Mouse (Mus musculus) thymus, postnatal 25 days (tissue): ENCODE data around the gene Pced1b.
"Not testable (repeated sequence)": the region's sequence is repeated elsewhere in the genome, so short reads cannot be mapped to it uniquely, and the experiment has no call there.

Source experiments
- DNase-seq: peaks from one replicate; pipeline ENCODE4 v3.0.0; 2022

Pced1b gene

GRCm38 (mm10) chr15:97374845-97375720 is 128.2 kb downstream of the Pced1b start:
- no peak for DNase-seq

DNA sequence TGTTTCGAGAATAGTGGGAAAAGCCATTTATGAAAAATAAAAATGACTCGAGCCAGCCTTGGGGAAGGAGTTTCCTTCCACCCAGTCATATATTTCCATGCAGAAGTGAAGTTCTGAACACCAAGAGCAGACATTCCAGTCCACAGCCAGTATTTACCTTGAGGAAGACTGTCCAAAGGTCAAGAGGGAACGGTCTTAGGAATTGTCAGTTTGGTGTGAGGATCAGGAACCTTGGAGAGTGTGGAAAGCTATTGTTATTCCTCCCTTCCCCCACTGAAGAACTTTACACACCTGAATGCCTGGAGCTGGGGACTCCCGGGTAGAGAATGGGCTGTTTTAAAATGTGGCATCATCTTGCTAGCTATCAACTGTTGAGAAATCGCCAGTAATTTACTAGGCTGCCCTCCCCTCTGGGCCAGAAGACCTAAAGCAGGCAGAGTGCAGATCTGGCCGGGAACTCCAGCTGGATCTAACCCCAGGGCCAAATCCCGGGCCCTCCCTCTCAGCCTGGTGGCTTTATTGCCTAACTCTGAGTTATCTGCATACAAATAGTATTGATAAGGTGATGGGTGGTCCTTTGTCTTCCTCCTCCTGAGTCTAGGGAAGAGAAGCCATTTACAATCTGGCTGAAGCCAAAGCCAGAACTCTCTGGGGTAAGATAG is 129.3 kb downstream of the Pced1b start:
- DNase-seq, result no peak

DNA sequence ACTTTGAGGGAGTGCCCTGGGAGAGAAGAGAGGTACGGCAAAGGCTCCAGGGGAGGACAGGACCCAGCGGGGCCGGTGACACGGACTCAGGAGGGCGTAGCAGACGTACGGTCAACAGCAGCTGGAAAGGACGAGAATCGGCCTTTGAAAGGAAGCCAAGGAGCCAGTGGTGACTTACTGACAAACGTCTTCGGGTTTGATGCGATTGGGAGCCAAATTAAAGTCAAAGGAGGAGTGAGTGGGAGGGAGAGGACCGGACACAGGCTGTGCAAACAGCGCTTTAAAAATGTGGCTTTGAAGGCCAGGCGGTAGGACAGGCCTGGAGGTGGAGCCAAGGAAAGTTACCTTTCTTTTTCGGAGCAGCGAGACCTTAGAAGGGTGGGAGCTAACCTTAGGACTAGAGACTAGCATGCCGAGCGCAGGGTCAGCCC is 129.9 kb downstream of the Pced1b start:
- no peak for DNase-seq

DNA sequence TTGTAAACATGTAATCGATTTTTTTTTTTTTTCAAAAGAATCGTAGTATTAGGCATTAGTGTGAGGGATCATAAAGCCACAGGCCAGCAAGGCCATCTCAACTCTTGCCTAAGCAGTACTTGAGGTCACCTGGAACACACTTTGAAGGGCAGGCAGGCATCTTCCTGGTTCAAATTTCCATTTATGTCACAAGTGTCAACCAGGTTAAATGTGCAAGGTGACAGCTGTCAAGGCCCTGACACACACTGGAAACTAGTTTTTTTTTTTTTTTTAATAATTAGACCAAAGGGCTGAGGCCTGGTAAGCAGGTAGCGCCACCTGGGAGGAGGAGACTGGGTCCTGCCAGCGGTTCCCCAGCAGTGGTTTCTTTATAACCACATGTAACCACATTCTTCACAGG is 131.2 kb downstream of the Pced1b start:
- DNase-seq, result no peak

DNA sequence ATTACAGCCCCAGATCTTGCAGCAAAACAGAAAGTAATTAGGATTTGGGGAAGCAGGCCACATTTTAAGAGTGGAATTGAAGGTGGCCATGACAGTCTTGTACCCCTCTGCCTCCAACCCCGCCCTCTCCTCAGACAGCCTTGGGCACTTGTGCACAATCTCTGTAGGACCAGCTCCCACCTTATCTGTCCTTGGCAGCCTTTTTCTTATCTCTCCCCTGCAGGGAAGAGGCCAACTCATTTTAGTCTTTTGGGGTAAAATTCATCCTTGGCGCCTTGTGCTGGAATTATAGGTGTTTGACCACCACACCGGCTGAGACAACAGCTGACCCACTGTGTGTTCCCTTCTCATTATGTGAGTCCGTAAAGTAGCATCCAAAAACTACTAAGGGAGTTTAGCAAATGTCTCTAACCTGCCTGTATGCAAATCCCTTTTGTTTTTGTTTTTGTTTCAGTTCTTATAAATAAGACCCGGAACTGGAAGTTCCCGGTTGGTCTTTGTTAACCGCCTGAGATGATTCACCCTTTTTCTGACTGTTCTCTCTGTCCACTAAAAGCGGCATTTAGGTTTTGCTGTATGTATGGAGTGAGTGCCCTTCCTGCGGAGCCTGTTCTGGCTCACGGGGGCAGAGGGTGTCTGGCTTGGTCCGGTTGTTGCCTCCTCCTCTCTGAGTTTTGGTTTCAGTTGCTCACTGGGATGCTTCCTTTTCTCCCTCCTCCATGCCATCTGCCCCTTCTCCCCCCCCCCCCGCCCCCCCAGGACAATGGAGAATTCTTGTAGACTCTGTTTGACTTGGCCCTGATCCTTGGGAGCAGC is 132.8 kb downstream of the Pced1b start:
- DNase-seq, result no peak

- no peak for DNase-seq
These were observed 135.7 kb downstream of the Pced1b start for GRCm38 (mm10) chr15:97382567-97382966.

- DNase-seq, result no peak
These were observed 136.7 kb downstream of the Pced1b start for GRCm38 (mm10) chr15:97383523-97384141.

DNA sequence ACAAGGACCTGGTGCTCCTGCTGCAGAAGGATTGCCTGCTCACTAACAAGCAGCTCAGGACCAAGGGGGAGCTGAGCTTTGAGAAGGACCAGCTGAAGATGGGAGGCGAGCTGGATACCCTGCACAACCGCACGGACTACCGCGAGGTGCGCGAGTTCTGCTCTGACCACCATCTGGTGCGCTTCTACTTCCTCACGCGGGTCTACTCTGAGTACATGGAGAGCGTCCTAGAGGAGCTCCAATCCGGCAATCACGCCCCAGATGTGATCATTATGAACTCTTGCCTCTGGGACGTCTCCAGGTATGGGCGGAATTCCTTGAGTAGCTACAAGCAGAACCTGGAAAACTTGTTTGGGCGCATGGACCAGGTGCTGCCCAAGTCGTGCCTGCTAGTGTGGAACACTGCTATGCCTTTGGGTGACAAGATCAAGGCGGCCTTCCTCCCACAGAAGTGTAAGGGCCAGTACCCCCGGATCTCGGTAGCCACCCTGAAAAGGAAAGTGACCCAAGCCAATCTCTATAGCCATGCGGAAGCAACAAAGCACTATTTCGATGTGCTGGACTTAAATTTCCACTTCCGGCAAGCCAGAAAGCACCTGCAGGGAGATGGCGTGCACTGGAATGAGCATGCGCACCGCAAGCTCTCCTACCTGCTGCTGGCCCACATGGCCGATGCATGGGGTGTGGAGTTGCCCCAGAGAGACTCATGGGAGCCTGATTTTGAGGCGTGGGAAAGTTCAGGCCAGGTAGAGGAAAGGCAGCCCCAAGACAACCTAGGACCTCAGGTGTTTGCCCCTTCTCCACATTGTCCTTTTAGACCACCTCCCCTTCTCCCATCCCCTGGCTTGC is 137.5 kb downstream of the Pced1b start:
- DNase-seq, result no peak

DNA sequence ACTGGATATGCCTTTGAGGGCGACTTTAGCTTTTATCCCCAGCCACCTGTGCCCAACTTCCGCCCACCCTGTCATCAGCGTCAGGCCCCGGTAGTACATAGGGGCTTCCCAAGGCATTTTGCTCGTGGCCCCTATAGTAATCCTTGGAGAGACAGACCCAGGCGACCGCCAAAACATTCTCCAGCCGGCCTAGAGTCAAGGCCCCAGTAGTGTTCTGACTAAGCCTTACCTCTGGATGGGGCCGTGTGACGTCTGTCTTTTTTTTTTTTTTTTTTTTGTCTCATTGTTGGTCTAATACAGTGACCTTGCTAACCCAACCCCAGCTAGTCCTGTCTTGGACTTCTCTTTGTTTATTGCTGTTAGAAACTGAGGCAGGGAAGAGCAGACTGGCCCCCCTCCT is 138.3 kb downstream of the Pced1b start:
- not testable (repeated sequence) for DNase-seq

DNA sequence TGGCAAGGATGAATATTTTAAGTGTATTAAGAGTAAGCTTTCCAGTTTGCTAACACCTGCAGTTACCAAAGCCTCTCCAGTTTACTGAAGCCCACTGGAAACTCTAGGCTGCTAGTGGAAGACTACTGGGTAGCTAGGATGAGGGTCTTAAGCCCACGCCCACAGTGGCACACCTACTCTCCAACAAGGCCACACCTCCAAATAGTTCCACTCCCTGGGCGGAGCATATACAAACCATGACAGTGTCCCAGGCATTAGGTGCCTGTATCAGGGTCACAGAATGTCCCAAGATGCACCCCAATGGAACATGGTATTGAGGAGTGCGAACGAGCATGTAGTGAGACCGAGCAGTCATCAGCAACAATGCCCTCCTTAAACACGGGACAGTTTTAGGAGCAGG is 140.9 kb downstream of the Pced1b start:
- no peak for DNase-seq

- DNase-seq, result no peak
These were observed 142.7 kb downstream of the Pced1b start for GRCm38 (mm10) chr15:97389577-97389976.

GRCm38 (mm10) chr15:97390778-97391177 is 143.9 kb downstream of the Pced1b start:
- no peak for DNase-seq

- DNase-seq, result no peak
These were observed 144.5 kb downstream of the Pced1b start for GRCm38 (mm10) chr15:97391436-97391835.

GRCm38 (mm10) chr15:97394561-97394960 is 147.7 kb downstream of the Pced1b start:
- DNase-seq, result no peak

DNA sequence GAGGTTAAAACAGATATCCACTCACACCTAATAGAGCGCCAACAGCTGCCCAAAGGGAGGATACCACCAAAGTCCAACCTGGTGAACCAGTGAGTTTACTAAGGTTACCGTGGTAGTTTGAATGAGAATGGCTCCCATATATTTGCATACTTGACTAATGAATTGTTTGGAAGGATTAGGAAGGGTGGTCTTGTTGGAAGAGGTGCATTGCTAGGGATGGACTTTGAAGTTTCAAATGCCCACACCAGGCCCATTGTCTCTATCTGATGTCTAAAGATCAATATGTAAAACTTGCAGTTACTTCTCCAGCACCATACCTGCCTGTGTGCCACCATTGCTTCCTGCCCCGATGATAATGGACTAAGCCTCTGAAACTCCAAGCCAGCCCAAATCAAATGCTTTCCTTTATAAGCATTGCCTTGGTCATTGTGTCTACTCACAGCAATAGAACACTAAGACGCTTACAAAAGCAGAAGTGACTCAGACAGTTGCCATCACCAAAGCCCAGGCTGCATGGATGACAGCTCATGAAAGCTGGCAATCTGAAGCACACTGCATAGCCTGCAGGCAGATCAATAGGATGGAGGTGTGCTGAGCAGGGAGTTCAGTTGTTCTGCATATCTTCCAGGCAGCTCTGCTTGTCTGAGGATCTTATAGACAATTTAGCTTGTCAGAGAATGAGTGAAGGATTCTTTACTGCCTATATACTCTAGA is 149.8 kb downstream of the Pced1b start:
- DNase-seq, result no peak

GRCm38 (mm10) chr15:97397793-97398192 is 150.9 kb downstream of the Pced1b start:
- DNase-seq, result no peak

DNA sequence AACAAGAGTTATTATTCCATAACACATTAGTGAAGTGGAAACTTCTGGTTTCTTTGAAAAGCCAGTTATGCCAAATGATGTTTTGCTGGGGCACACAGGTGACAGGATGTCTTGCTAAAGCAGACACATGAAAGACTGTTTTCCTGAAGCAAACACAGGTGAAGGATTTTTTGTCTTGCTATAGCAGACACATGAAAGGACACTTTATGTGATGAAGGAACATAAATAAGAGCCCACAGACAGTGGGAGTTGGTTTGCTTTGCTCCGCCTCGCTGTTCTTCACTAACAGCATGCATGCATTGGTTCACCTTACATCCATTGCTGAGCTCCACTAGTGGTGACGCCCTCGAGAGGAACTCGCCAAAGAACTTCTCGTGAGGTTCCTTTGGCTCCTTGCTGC is 154.0 kb downstream of the Pced1b start:
- DNase-seq, result no peak

GRCm38 (mm10) chr15:97404483-97404882 is 157.6 kb downstream of the Pced1b start:
- no peak for DNase-seq

- no peak for DNase-seq
These were observed 158.1 kb downstream of the Pced1b start for GRCm38 (mm10) chr15:97404998-97405397.

GRCm38 (mm10) chr15:97406105-97406504 is 159.2 kb downstream of the Pced1b start:
- DNase-seq, result no peak
